Mouse (Mus musculus) lung, postnatal 0 days (tissue): ENCODE data around the gene C8a.

Source experiments
- CTCF ChIP-seq: IDR thresholded peaks from 2 replicates; pipeline ENCODE4 v1.5.1; 2016; ENCODE audit warnings: antibody characterized with exemption, mild to moderate bottlenecking
- EP300 ChIP-seq: IDR thresholded peaks from 2 replicates; pipeline ENCODE4 v1.6.1; 2016; ENCODE audit warnings: antibody characterized with exemption, mild to moderate bottlenecking, control low read depth

GRCm38 (mm10) chr4:104902836-104903235 is 26.6 kb upstream of the C8a start:
- TF ChIP-seq CTCF (no peak), EP300 (no peak)
